Mouse (Mus musculus) hindbrain, embryonic 11.5 days (tissue): Measurements from ENCODE around the gene Papss1. TPM values are rescaled to one million over a fixed set of nuclear protein-coding genes. Genes with fewer than 3 reads are reported as not detected.

Experiments
- ATAC-seq: fragments of 200-750 bp; cut with Nextera tagmentation; 2 replicates; pipeline ENCODE4 v1.8.0; 2017; ENCODE audit warnings: mild to moderate bottlenecking, moderate TSS enrichment, moderate library complexity; ENCODE audit not compliant: low FRiP score
- DNase-seq: peaks from one replicate; pipeline ENCODE4 v3.0.0-alpha.2; 2015; ENCODE audit warnings: low spot score
- H3K27ac ChIP-seq: fragments of 300-500 bp; sonication (generic); 2 replicates; pipeline ENCODE4 v1.5.1; 2014; ENCODE audit warnings: mild to moderate bottlenecking, low read depth, low read length
- H3K27me3 ChIP-seq: fragments of 300-500 bp; sonication (generic); 2 replicates; pipeline ENCODE4 v1.6.1; 2014; ENCODE audit warnings: mild to moderate bottlenecking, low read length, moderate library complexity, mixed read lengths; ENCODE audit not compliant: control insufficient read depth, insufficient read depth
- H3K36me3 ChIP-seq: fragments of 300-500 bp; sonication (generic); 2 replicates; pipeline ENCODE4 v1.6.1; 2014; ENCODE audit warnings: mild to moderate bottlenecking, low read length, moderate library complexity, mixed read lengths; ENCODE audit not compliant: control insufficient read depth, insufficient read depth
- H3K4me1 ChIP-seq: fragments of 300-500 bp; sonication (generic); replicated peaks from 2 replicates; pipeline ENCODE4 v1.6.1; 2014; ENCODE audit warnings: low read length, mixed read lengths; ENCODE audit not compliant: control insufficient read depth, insufficient read depth
- H3K4me2 ChIP-seq: fragments of 300-500 bp; sonication (generic); replicated peaks from 2 replicates; pipeline ENCODE4 v1.6.1; 2014; ENCODE audit warnings: mild to moderate bottlenecking, low read depth, low read length
- H3K4me3 ChIP-seq: fragments of 300-500 bp; sonication (generic); 2 replicates; pipeline ENCODE4 v1.5.1; 2014; ENCODE audit warnings: low read depth, low read length
- H3K9ac ChIP-seq: fragments of 300-500 bp; sonication (generic); 2 replicates; pipeline ENCODE4 v1.6.1; 2014; ENCODE audit warnings: low read depth, low read length
- H3K9me3 ChIP-seq: fragments of 300-500 bp; sonication (generic); 2 replicates; pipeline ENCODE4 v1.6.1; 2016; ENCODE audit warnings: low read length; ENCODE audit not compliant: control insufficient read depth
- WGBS: fragments of 180-500 bp; shearing (Covaris S2); extraction: QIAGEN DNeasy Blood & Tissue Kit; methylation state at CpG from one replicate; pipeline ENCODE4 v1.1.7; 2014; 5-methylcytosine and 5-hydroxymethylcytosine counted together
- polyA plus RNA-seq: library from polyadenylated mRNA; unstranded; fragments of >200 nt; fragmentation: Nextera tagmentation; extraction: Ambion mirVana; gene quantifications from 2 replicates; pipeline ENCODE4 v1.2.1, GENCODE M21; 2014

The Papss1 gene
- polyA plus RNA-seq, 1 experiment from 2014 or later = 83.8 TPM

GRCm38 (mm10) chr3:131595546-131596245 lies 31.1 kb downstream of the Papss1 start:
- H3K9ac ChIP-seq = no peak overlapping the region
- no peak overlapping the region for H3K4me3 ChIP-seq
- H3K36me3 ChIP-seq = no peaks in the 10 kb centered on the region
- no peaks in the 10 kb centered on the region for H3K27me3 ChIP-seq
- H3K4me1 ChIP-seq = no peaks in the 10 kb centered on the region
- no peak overlapping the region for H3K27ac ChIP-seq
- no peak for DNase-seq
- 94% methylated on average over 14 of the region's 14 CpGs for WGBS
- no peak for ATAC-seq
- H3K9me3 ChIP-seq = no peaks in the 10 kb centered on the region
- no peak overlapping the region for H3K4me2 ChIP-seq

GRCm38 (mm10) chr3:131600726-131601125 lies 36.2 kb downstream of the Papss1 start:
- H3K4me1 ChIP-seq = no peaks in the 10 kb centered on the region
- no peaks in the 10 kb centered on the region for H3K36me3 ChIP-seq
- no peaks in the 10 kb centered on the region for H3K27me3 ChIP-seq
- 97% methylated on average over 11 of the region's 11 CpGs for WGBS
- H3K27ac ChIP-seq = no peak overlapping the region
- H3K9me3 ChIP-seq = no peaks in the 10 kb centered on the region
- no peak overlapping the region for H3K9ac ChIP-seq
- H3K4me3 ChIP-seq = no peak overlapping the region
- no peak overlapping the region for H3K4me2 ChIP-seq
- no peak for DNase-seq
- no peak for ATAC-seq

GRCm38 (mm10) chr3:131601366-131601765 lies 36.8 kb downstream of the Papss1 start:
- H3K9me3 ChIP-seq = no peaks in the 10 kb centered on the region
- no peak for ATAC-seq
- no peak overlapping the region for H3K27ac ChIP-seq
- H3K36me3 ChIP-seq = no peaks in the 10 kb centered on the region
- no peaks in the 10 kb centered on the region for H3K27me3 ChIP-seq
- H3K4me2 ChIP-seq = no peak overlapping the region
- no peaks in the 10 kb centered on the region for H3K4me1 ChIP-seq
- no peak for DNase-seq
- no peak overlapping the region for H3K4me3 ChIP-seq
- 100% methylated on average over 1 of the region's 1 CpGs for WGBS
- H3K9ac ChIP-seq = no peak overlapping the region

GRCm38 (mm10) chr3:131602995-131603414 lies 38.4 kb downstream of the Papss1 start:
- DNase-seq = no peak
- Histone ChIP-seq H3K4me1 (no peaks in the 10 kb centered on the region), H3K27me3 (no peaks in the 10 kb centered on the region), H3K9ac (no peak overlapping the region), H3K27ac (no peak overlapping the region), H3K9me3 (no peaks in the 10 kb centered on the region), H3K36me3 (0 out of 2 replicates have a peak, but pooled peaks cover 3% of the 10 kb centered on the region), H3K4me2 (no peak overlapping the region), H3K4me3 (no peak overlapping the region)
- ATAC-seq = no peak
- WGBS = 89% methylated on average over 4 of the region's 4 CpGs

GRCm38 (mm10) chr3:131608112-131608511 lies 43.5 kb downstream of the Papss1 start:
- H3K36me3 ChIP-seq = 0 out of 2 replicates have a peak, but pooled peaks cover 3% of the 10 kb centered on the region
- H3K4me2 ChIP-seq = no peak overlapping the region
- no peaks in the 10 kb centered on the region for H3K27me3 ChIP-seq
- WGBS = 96% methylated on average over 6 of the region's 6 CpGs
- H3K27ac ChIP-seq = no peak overlapping the region
- no peak overlapping the region for H3K9ac ChIP-seq
- H3K9me3 ChIP-seq = no peaks in the 10 kb centered on the region
- no peak for DNase-seq
- no peak for ATAC-seq
- no peak overlapping the region for H3K4me3 ChIP-seq
- H3K4me1 ChIP-seq = no peaks in the 10 kb centered on the region

GRCm38 (mm10) chr3:131609651-131610050 lies 45.1 kb downstream of the Papss1 start:
- Histone ChIP-seq H3K9me3 (no peaks in the 10 kb centered on the region), H3K27ac (no peak overlapping the region), H3K27me3 (no peaks in the 10 kb centered on the region), H3K4me3 (no peak overlapping the region), H3K4me1 (no peaks in the 10 kb centered on the region), H3K4me2 (no peak overlapping the region), H3K36me3 (0 out of 2 replicates have a peak, but pooled peaks cover 3% of the 10 kb centered on the region), H3K9ac (no peak overlapping the region)
- ATAC-seq (no peak), DNase-seq (no peak)
- WGBS = 83% methylated on average over 4 of the region's 4 CpGs

GRCm38 (mm10) chr3:131610595-131610994 lies 46.0 kb downstream of the Papss1 start:
- Histone ChIP-seq H3K9me3 (no peaks in the 10 kb centered on the region), H3K27ac (no peak overlapping the region), H3K27me3 (no peaks in the 10 kb centered on the region), H3K4me2 (no peak overlapping the region), H3K9ac (no peak overlapping the region), H3K4me3 (no peak overlapping the region), H3K36me3 (0 out of 2 replicates have a peak, but pooled peaks cover 3% of the 10 kb centered on the region), H3K4me1 (no peaks in the 10 kb centered on the region)
- no peak for ATAC-seq
- no peak for DNase-seq
- 84% methylated on average over 6 of the region's 6 CpGs for WGBS

- Histone ChIP-seq H3K9ac (no peak overlapping the region), H3K36me3 (no peaks in the 10 kb centered on the region), H3K9me3 (no peaks in the 10 kb centered on the region), H3K27me3 (no peaks in the 10 kb centered on the region), H3K4me1 (no peaks in the 10 kb centered on the region), H3K4me2 (no peak overlapping the region), H3K27ac (no peak overlapping the region), H3K4me3 (no peak overlapping the region)
- DNase-seq = no peak
- ATAC-seq = no peak
- WGBS = 79% methylated on average over 5 of the region's 5 CpGs
Observed at GRCm38 (mm10) chr3:131612847-131613246, 48.3 kb downstream of the Papss1 start.

GRCm38 (mm10) chr3:131614056-131614455 lies 49.5 kb downstream of the Papss1 start:
- Histone ChIP-seq H3K4me1 (no peaks in the 10 kb centered on the region), H3K27ac (no peak overlapping the region), H3K4me3 (no peak overlapping the region), H3K9ac (no peak overlapping the region), H3K27me3 (no peaks in the 10 kb centered on the region), H3K36me3 (peaks cover 4% of the 10 kb centered on the region; the same call in 1 of the 2 replicates), H3K9me3 (no peaks in the 10 kb centered on the region), H3K4me2 (no peak overlapping the region)
- DNase-seq (no peak), ATAC-seq (no peak)
- WGBS = 62% methylated on average over 8 of the region's 8 CpGs
